Comparison of ENCODE assay signal across 4 mouse cellular contexts in the genomic region with DNA sequence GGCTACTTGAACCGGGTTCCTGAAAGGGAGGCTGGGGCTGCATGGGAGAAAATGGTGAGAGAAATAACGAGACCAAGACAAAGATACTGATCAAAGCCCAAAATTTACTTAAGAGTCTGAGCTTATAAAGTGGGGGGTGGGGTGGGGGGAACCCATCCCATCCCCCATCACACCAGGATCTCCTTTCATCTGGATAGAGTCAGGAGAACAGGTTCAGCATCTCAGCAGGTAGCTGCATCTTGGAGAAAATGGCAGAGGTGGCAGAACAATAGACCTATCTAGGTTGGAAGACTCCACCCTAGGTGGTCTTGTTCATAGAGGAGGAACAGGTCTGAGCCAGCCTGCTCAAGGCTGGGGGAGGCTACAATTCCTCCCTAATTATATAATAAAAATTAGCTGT. TPM values are rescaled to one million over a fixed set of nuclear protein-coding genes. Genes with fewer than 3 reads are reported as not detected.
"Had no signal": no experiment of that assay in that cellular context is flagged by ENCODE, and none has a peak within 500 bp of the region (broad histone marks: within the 10 kb centered on the region; RNA-seq: fewer than 3 reads in every experiment).

No protein-coding gene starts in this region.

RNA-seq across cellular contexts. Expression of gene Stk31, which starts 17.6 kb away (rescaled TPM):
- total RNA-seq: common myeloid progenitor, adult 5-6 weeks; gastrocnemius, adult 18-20 months; gastrocnemius, adult 2 months; granulocyte monocyte progenitor cell, adult 5-6 weeks had no signal

RNA-seq across cellular contexts. Expression of gene Fam221a, which starts 45.4 kb away (rescaled TPM):
- total RNA-seq: gastrocnemius, adult 18-20 months had no signal
